Mouse (Mus musculus) spleen, adult 18-20 months (tissue): ENCODE data around the gene Atp12a.

Experiments used
- DNase-seq, 2 experiments: peaks; one replicate each; pipeline ENCODE4 v3.0.0; 2022; ENCODE audit warnings: mixed read lengths in 2 of 2

Gene Atp12a

GRCm38 (mm10) chr14:56379336-56379735 lies 14.5 kb downstream of the Atp12a start:
- DNase-seq = no peak

- no peak for DNase-seq
These were observed 17.5 kb downstream of the Atp12a start for GRCm38 (mm10) chr14:56382366-56382765.

DNA sequence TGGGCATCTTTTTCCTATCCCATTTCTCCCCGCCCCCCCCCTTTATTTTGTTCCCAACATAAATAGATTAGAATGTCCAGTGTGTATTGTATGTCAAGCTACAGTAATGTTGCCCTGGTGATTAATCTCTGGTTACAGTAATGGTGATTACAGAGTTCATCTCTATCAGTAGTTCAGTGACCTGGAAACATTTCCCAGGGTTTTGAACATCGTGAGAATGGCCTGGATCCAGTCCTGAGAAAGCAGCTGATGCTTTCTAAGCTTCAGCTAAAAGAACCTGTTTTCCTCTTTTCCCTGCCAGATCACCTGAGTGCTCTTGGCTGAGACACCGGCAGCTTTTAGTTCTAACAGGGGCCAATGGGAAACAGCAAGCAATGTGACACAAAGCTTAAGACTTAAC lies 25.4 kb downstream of the Atp12a start:
- DNase-seq = no peak

DNA sequence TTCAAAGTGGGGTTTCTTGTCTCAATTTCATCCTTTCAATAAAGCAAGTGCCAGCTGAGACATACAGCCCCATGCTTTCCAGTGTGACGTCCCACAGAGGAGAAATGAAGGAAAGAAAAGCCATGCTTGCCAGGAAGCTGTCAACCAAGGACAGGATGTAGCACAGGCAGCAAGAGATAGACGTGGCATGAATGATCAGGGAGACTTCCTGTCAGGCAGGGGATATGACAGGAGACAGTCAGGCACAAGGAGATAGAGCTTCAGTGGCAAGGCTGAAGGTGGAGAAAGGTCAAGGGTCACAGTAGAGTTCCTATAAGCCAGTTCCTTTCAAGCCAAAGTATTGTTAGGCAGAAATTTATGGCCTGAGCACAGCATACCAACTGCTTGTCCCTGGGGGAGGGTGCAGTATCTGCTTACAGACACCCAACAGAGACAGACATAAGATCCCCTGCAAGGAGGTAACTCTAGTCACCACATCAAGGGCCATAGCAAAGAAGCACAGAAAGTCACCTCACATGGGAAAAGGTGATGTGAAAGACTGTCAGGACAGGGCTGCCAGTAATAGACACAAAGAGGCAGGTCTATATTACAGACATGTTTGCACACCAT lies 28.9 kb downstream of the Atp12a start:
- DNase-seq = no peak

DNA sequence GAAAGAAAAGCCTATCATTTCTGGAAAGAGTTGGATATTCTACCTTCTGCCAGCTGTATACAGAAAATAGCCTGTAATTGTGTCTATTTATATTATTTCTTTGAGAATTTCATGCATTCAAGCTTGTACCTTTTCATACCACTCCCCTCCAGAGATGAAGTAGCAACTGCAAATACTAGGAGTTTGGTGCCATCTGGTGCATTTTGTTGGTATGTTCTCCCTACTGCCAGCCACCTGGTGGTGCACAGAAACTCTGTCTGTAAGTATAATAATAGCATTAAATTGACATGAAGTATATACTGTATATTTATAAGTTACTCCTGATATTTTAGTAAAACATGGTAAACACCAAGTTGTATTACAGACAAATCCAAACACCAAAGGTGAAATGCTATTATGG lies 33.1 kb downstream of the Atp12a start:
- DNase-seq = no peak

GRCm38 (mm10) chr14:56402311-56403071 lies 37.6 kb downstream of the Atp12a start, which contains the start of gene Rnf17:
Gene Rnf17, plus strand, starts transcription at chr14:56402581.
- DNase-seq = no peak

DNA sequence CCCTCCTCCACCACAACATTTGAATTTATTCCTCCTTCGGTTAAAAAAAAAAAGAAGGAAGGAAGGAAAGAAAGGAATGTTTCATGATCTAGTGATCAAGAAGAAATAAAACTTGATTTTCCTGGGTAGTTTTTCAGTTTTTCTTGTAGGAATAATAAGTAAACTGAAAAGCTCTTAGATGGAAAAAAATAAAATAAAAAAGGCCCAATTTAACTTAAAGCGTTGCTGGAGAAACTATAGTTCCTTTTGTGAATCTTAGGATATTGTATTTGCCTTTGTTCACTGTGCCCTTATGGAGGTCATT lies 38.2 kb downstream of the Atp12a start:
- DNase-seq = no peak
